Mouse (Mus musculus): Measurements from ENCODE around the gene Gak. TPM values are rescaled to one million over a fixed set of nuclear protein-coding genes. Genes with fewer than 3 reads are reported as not detected.

Gak gene
- polyA plus RNA-seq, 1 experiment from 2014 or later: 46.4 TPM

GRCm38 (mm10) chr5:108651136-108651720 lies 21.7 kb upstream of the Gak start:
- Histone ChIP-seq H3K9me3 (ENCODE audit: control insufficient read depth, low read length) (no peaks in the 10 kb centered on the region), H3K4me2 (ENCODE audit: low read depth, severe bottlenecking) (no peak overlapping the region), H3K4me3 (ENCODE audit: low read depth, low read length) (no peak overlapping the region), H3K9ac (ENCODE audit: low read length) (no peak overlapping the region), H3K4me1 (ENCODE audit: control insufficient read depth, insufficient read depth, low read length) (no peaks in the 10 kb centered on the region), H3K27me3 (ENCODE audit: control insufficient read depth, insufficient read depth, low read length) (no peaks in the 10 kb centered on the region), H3K36me3 (ENCODE audit: control insufficient read depth, insufficient read depth, low read length) (peaks cover 7% of the 10 kb centered on the region; the same call in 1 of the 2 replicates), H3K27ac (replicated peaks; ENCODE audit: low read depth, low read length) (no peak overlapping the region)
- DNase-seq (ENCODE audit: low spot score) (no peak), ATAC-seq (ENCODE audit: insufficient number of reproducible peaks, low FRiP score, low TSS enrichment, low read depth) (no peak)
- 91% methylated on average over 5 of the region's 5 CpGs for WGBS

DNA sequence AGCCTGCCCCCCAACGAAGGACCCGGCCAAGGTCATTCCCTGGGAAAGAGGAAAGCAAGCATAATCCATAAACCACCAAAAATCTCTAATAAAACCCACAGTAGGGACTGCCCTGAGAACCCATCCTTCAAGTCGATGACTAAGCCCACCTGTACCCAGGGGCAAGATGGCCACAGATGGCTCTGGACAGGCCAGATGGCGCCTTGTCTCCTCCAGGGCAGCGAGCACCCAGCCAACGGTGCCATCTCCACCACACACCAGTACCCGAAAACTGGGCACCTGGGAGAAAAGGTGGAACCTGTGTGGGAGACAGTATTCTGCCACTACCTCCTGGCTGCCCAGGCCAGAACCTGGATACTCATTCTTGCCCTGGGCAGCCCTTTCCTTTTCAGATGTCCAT lies 20.8 kb upstream of the Gak start:
- DNase-seq (ENCODE audit: low spot score) (no peak), ATAC-seq (ENCODE audit: insufficient number of reproducible peaks, low FRiP score, low TSS enrichment, low read depth) (no peak)
- Histone ChIP-seq H3K9ac (ENCODE audit: low read length) (no peak overlapping the region), H3K4me3 (ENCODE audit: low read depth, low read length) (no peak overlapping the region), H3K4me1 (ENCODE audit: control insufficient read depth, insufficient read depth, low read length) (no peaks in the 10 kb centered on the region), H3K36me3 (ENCODE audit: control insufficient read depth, insufficient read depth, low read length) (peaks cover 7% of the 10 kb centered on the region; the same call in 1 of the 2 replicates), H3K9me3 (ENCODE audit: control insufficient read depth, low read length) (no peaks in the 10 kb centered on the region), H3K4me2 (ENCODE audit: low read depth, severe bottlenecking) (no peak overlapping the region), H3K27me3 (ENCODE audit: control insufficient read depth, insufficient read depth, low read length) (no peaks in the 10 kb centered on the region), H3K27ac (replicated peaks; ENCODE audit: low read depth, low read length) (no peak overlapping the region)
- 91% methylated on average over 7 of the region's 7 CpGs for WGBS

- peaks cover 4% of the 10 kb centered on the region; the same call in 1 of the 2 replicates for H3K36me3 ChIP-seq (ENCODE audit: control insufficient read depth, insufficient read depth, low read length)
Measured at GRCm38 (mm10) chr5:108648937-108649576, 19.5 kb upstream of the Gak start.

DNA sequence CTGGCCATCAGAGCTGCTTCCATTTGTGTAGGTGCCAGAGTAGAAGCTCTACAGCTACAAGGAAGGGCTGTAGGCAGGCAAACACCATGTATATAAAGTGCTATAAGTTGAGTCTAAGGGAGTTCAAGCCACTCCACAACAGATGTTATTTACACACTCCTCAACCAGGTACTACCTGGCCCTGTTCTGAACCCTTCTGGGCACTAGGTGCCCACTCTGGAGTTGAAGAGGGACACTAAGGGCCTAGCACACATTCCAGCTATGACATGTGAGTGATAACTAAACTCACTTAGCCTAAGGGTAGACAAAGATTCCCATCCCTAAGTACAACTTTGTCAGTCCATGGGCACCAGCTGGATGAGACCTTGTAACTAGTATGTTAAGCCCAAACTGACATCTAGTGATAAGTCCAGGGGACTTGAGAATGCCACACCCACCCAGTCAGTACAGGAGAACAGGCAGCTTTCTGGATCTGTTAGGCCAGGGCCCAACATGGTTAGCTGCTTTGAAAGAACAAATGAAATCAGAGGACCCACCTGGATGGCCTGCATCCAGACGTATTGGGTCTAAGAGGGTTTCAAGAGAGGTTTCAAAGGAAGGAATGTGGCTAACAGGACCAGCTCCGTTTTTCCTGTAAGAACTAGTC lies 18.4 kb upstream of the Gak start:
- H3K9me3 ChIP-seq (ENCODE audit: control insufficient read depth, low read length): no peaks in the 10 kb centered on the region
- H3K27ac ChIP-seq (replicated peaks; ENCODE audit: low read depth, low read length): no peak overlapping the region
- no peak overlapping the region for H3K4me3 ChIP-seq (ENCODE audit: low read depth, low read length)
- WGBS: 86% methylated on average over 2 of the region's 2 CpGs
- no peak overlapping the region for H3K9ac ChIP-seq (ENCODE audit: low read length)
- DNase-seq (ENCODE audit: low spot score) (no peak), ATAC-seq (ENCODE audit: insufficient number of reproducible peaks, low FRiP score, low TSS enrichment, low read depth) (no peak)
- H3K27me3 ChIP-seq (ENCODE audit: control insufficient read depth, insufficient read depth, low read length): no peaks in the 10 kb centered on the region
- no peaks in the 10 kb centered on the region for H3K4me1 ChIP-seq (ENCODE audit: control insufficient read depth, insufficient read depth, low read length)
- H3K4me2 ChIP-seq (ENCODE audit: low read depth, severe bottlenecking): no peak overlapping the region
- H3K36me3 ChIP-seq (ENCODE audit: control insufficient read depth, insufficient read depth, low read length): 0 out of 2 replicates have a peak, but pooled peaks cover 2% of the 10 kb centered on the region

More at GRCm38 (mm10) chr5:108648937-108649576, 19.5 kb upstream of the Gak start:
- Histone ChIP-seq H3K27me3 (ENCODE audit: control insufficient read depth, insufficient read depth, low read length) (no peaks in the 10 kb centered on the region), H3K9me3 (ENCODE audit: control insufficient read depth, low read length) (no peaks in the 10 kb centered on the region), H3K9ac (ENCODE audit: low read length) (no peak overlapping the region), H3K4me2 (ENCODE audit: low read depth, severe bottlenecking) (no peak overlapping the region), H3K27ac (replicated peaks; ENCODE audit: low read depth, low read length) (no peak overlapping the region), H3K4me3 (ENCODE audit: low read depth, low read length) (no peak overlapping the region), H3K4me1 (ENCODE audit: control insufficient read depth, insufficient read depth, low read length) (no peaks in the 10 kb centered on the region)
- WGBS: 94% methylated on average over 11 of the region's 11 CpGs
- DNase-seq (ENCODE audit: low spot score) (no peak), ATAC-seq (ENCODE audit: insufficient number of reproducible peaks, low FRiP score, low TSS enrichment, low read depth) (no peak)

- H3K9me3 ChIP-seq (ENCODE audit: control insufficient read depth, low read length): no peaks in the 10 kb centered on the region
- ATAC-seq (ENCODE audit: insufficient number of reproducible peaks, low FRiP score, low TSS enrichment, low read depth) (no peak), DNase-seq (ENCODE audit: low spot score) (no peak)
- no peak overlapping the region for H3K4me2 ChIP-seq (ENCODE audit: low read depth, severe bottlenecking)
- WGBS: 90% methylated on average over 2 of the region's 2 CpGs
- no peak overlapping the region for H3K4me3 ChIP-seq (ENCODE audit: low read depth, low read length)
- no peaks in the 10 kb centered on the region for H3K27me3 ChIP-seq (ENCODE audit: control insufficient read depth, insufficient read depth, low read length)
- H3K4me1 ChIP-seq (ENCODE audit: control insufficient read depth, insufficient read depth, low read length): no peaks in the 10 kb centered on the region
- H3K36me3 ChIP-seq (ENCODE audit: control insufficient read depth, insufficient read depth, low read length): 0 out of 2 replicates have a peak, but pooled peaks cover 2% of the 10 kb centered on the region
- no peak overlapping the region for H3K9ac ChIP-seq (ENCODE audit: low read length)
- H3K27ac ChIP-seq (replicated peaks; ENCODE audit: low read depth, low read length): no peak overlapping the region
Measured at GRCm38 (mm10) chr5:108647311-108647710, 17.8 kb upstream of the Gak start.

DNA sequence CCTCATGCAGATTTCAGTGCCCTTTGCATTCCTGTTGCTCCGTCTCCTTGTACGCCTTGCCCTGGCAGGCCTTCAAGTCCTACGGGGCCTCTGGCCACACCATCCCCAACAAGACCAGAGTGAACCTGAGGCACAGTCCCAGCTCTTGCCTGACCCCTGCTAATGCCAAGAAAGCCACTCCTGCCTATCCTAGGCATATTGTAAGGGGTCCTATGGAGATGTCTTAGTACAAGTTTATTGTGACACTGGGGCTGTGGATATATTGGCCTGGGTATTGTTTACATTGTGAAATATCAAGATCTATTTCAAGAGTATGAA lies 16.7 kb upstream of the Gak start:
- H3K4me1 ChIP-seq (ENCODE audit: control insufficient read depth, insufficient read depth, low read length): no peaks in the 10 kb centered on the region
- H3K27me3 ChIP-seq (ENCODE audit: control insufficient read depth, insufficient read depth, low read length): no peaks in the 10 kb centered on the region
- H3K9ac ChIP-seq (ENCODE audit: low read length): no peak overlapping the region
- 0 out of 2 replicates have a peak, but pooled peaks cover 2% of the 10 kb centered on the region for H3K36me3 ChIP-seq (ENCODE audit: control insufficient read depth, insufficient read depth, low read length)
- H3K4me3 ChIP-seq (ENCODE audit: low read depth, low read length): no peak overlapping the region
- ATAC-seq (ENCODE audit: insufficient number of reproducible peaks, low FRiP score, low TSS enrichment, low read depth) (no peak), DNase-seq (ENCODE audit: low spot score) (no peak)
- no peaks in the 10 kb centered on the region for H3K9me3 ChIP-seq (ENCODE audit: control insufficient read depth, low read length)
- 91% methylated on average over 3 of the region's 3 CpGs for WGBS
- H3K4me2 ChIP-seq (ENCODE audit: low read depth, severe bottlenecking): no peak overlapping the region
- no peak overlapping the region for H3K27ac ChIP-seq (replicated peaks; ENCODE audit: low read depth, low read length)

GRCm38 (mm10) chr5:108645651-108646342 lies 16.2 kb upstream of the Gak start:
- Histone ChIP-seq H3K9ac (ENCODE audit: low read length) (no peak overlapping the region), H3K27me3 (ENCODE audit: control insufficient read depth, insufficient read depth, low read length) (no peaks in the 10 kb centered on the region), H3K9me3 (ENCODE audit: control insufficient read depth, low read length) (no peaks in the 10 kb centered on the region), H3K4me3 (ENCODE audit: low read depth, low read length) (no peak overlapping the region), H3K4me1 (ENCODE audit: control insufficient read depth, insufficient read depth, low read length) (no peaks in the 10 kb centered on the region), H3K36me3 (ENCODE audit: control insufficient read depth, insufficient read depth, low read length) (0 out of 2 replicates have a peak, but pooled peaks cover 2% of the 10 kb centered on the region), H3K4me2 (ENCODE audit: low read depth, severe bottlenecking) (no peak overlapping the region), H3K27ac (replicated peaks; ENCODE audit: low read depth, low read length) (no peak overlapping the region)
- ATAC-seq (ENCODE audit: insufficient number of reproducible peaks, low FRiP score, low TSS enrichment, low read depth): no peak
- WGBS: 92% methylated on average over 9 of the region's 9 CpGs
- no peak for DNase-seq (ENCODE audit: low spot score)

DNA sequence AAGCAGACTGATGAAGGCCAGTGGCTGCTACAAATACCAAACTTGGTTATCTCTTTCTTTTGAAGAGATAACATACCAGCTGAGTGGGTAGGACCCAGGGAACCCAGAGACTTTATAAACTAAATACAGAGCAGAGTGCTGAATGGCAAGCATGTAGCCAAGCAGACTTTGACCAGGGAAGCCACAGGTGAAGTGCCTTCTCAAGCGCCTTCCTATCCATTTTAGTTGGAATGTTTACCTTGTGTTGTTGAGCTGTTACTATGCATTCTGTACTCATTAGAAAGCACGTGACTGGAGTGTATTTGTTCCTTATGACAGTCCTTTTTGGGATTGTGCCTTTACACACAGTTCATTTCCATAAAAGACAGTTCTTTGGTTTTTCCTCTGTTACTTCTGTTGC lies 14.1 kb upstream of the Gak start:
- 0 out of 2 replicates have a peak, but pooled peaks cover 2% of the 10 kb centered on the region for H3K36me3 ChIP-seq (ENCODE audit: control insufficient read depth, insufficient read depth, low read length)

More for the DNA sequence above, 14.1 kb upstream of the Gak start:
- Histone ChIP-seq H3K4me1 (ENCODE audit: control insufficient read depth, insufficient read depth, low read length) (no peaks in the 10 kb centered on the region), H3K9me3 (ENCODE audit: control insufficient read depth, low read length) (no peaks in the 10 kb centered on the region), H3K9ac (ENCODE audit: low read length) (no peak overlapping the region), H3K27ac (replicated peaks; ENCODE audit: low read depth, low read length) (no peak overlapping the region), H3K4me3 (ENCODE audit: low read depth, low read length) (no peak overlapping the region), H3K27me3 (ENCODE audit: control insufficient read depth, insufficient read depth, low read length) (no peaks in the 10 kb centered on the region), H3K4me2 (ENCODE audit: low read depth, severe bottlenecking) (no peak overlapping the region)
- 85% methylated on average over 2 of the region's 2 CpGs for WGBS
- ATAC-seq (ENCODE audit: insufficient number of reproducible peaks, low FRiP score, low TSS enrichment, low read depth) (no peak), DNase-seq (ENCODE audit: low spot score) (no peak)

All from limb, embryonic 11.5 days (tissue).